Mouse (Mus musculus) adrenal gland (tissue): ENCODE measurements around the gene Shh.

Experiments used
- intact Hi-C: fragments of 180-260 bp; cut with DNase I; formaldehyde crosslinking; loops from one replicate; pipeline ENCODE4 v1.15.1; 2025
- long read RNA-seq, 2 experiments: library from polyadenylated mRNA; unstranded; transcript quantifications; one replicate each; pipeline ENCODE4 v2.0.0; 2020; ENCODE audit warnings: borderline replicate concordance in 1 of 2; ENCODE audit not compliant: insufficient replicate concordance in 1 of 2

Shh gene
- long read RNA-seq, experiment 1, partial matches to known transcripts, result 0 of 1 reads
- long read RNA-seq, experiment 1, other reads (novel, unspliced or antisense), result 1 of 1 reads
- long read RNA-seq, experiment 2, partial matches to known transcripts, result 0 of 3 reads
- long read RNA-seq, experiment 2, other reads (novel, unspliced or antisense), result 3 of 3 reads

DNA sequence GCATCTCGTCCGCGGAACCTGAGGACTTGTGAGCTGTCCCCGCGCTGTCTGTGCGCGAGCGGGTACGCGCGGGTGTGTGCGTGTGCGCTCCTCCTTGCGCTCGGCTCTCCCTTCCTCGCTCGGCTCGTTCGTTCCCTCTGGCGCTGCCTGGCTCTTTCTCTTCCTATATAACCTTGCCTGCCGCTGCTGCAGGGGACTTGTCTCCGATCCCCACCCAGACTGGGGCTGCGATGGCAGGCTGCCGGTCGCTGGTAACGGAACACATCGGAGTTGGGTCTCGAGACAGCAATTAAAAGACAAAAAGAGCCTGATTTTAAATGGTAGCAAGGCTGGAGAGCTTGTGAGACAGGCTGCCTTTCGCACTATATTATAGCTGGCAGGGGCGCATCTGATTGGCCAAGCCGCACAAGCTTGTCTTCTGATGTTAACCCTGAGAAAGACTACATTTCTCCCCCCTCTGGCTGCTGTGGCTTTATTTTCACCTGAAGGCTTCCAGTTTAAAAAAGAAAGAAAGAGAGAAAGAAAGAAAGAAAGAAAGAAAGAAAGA lies at the start of gene Shh:
TSS of gene Shh (minus strand) at position 497 of the 547 bp plus-strand sequence.
- intact Hi-C loops, result loop anchor here (5.0 kb wide), 1 partner anchor 805 kb away; no protein-coding TSS in a partner anchor

- intact Hi-C loops, result no loop called here
These were observed 33.9 kb upstream of the Shh start for GRCm38 (mm10) chr5:28500792-28501439.

- intact Hi-C loops, result no loop called here
These were observed 31.8 kb upstream of the Shh start for GRCm38 (mm10) chr5:28498846-28499245.

GRCm38 (mm10) chr5:28495712-28496650 lies 28.9 kb upstream of the Shh start:
- intact Hi-C loops, result no loop called here

GRCm38 (mm10) chr5:28493550-28493949 lies 26.5 kb upstream of the Shh start:
- intact Hi-C loops, result no loop called here

- intact Hi-C loops, result no loop called here
These were observed 15.9 kb upstream of the Shh start for GRCm38 (mm10) chr5:28482991-28483390.

GRCm38 (mm10) chr5:28481730-28482129 lies 14.7 kb upstream of the Shh start:
- intact Hi-C loops, result no loop called here

- intact Hi-C loops, result loop anchor here (10.0 kb wide), 1 partner anchor 438 kb away; no protein-coding TSS in a partner anchor
These were observed 9.6 kb upstream of the Shh start for GRCm38 (mm10) chr5:28476389-28477379.

DNA sequence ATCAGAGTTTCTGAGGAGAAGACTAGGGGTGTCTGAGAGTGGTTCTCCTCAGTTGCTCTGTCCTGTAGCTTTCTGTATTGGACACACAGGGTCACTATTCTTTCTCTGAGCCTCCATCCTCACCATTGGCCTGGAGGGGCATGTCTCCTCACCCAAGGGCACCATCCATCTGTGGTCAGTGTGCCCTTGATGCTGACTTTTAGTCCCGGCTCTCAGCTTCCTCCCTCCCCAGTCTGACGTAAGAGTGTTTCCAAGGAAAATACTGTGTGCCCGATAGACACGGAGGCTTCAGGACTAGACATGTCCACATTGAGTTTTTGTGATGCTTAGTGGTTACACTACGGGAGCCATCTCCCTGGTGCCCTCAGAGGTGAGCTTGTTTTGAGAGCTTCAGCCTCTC lies 6.5 kb upstream of the Shh start:
- intact Hi-C loops, result loop anchor here (5.0 to 10.0 kb wide), 2 partner anchors 169 to 441 kb away; no protein-coding TSS in a partner anchor

GRCm38 (mm10) chr5:28469525-28470202 lies 2.6 kb upstream of the Shh start:
- intact Hi-C loops, result loop anchor here (2.0 to 10.0 kb wide), 4 partner anchors 173 to 803 kb away; no protein-coding TSS in a partner anchor

- intact Hi-C loops, result loop anchor here (5.0 kb wide), 1 partner anchor 806 kb away; no protein-coding TSS in a partner anchor
These were observed 705 bp downstream of the Shh start for GRCm38 (mm10) chr5:28466351-28466750.

DNA sequence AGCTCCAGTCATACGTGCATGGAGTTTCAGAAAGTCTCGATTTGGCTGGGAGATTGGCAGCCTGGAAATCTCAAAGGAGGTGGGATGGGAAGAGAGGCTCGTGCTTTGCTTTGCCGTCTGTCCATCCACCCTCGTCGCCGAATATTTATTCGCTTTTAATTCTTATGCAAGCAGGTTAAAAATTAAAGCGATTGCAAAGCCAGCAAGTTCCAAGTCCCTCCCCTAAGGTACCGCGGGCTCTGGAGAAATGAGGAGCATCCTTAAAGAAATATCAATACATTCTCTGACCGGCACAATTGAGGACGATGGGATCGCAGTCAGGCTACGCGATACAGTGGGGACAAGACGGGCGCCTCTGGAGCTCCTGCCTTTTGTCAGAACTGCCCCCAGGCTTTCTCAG lies 1.5 kb downstream of the Shh start:
- intact Hi-C loops, result loop anchor here (5.0 kb wide), 1 partner anchor 807 kb away; no protein-coding TSS in a partner anchor

DNA sequence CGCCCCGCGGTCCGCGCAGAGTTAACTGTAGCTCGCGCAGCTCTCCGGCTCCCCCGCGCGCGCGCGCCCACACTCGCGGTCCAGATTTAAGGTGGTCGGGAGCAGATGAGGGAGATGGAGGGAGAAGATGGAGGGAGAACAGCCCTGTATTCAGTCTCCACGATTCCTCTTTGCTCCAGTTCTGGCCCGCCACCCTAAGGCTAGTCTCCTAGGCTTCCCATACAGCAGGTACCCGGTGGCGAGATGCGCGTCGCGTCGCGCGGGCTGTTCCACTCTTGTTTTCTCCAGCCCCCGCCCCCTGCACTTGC lies 2.0 kb downstream of the Shh start:
- intact Hi-C loops, result loop anchor here (5.0 kb wide), 1 partner anchor 807 kb away; no protein-coding TSS in a partner anchor

GRCm38 (mm10) chr5:28464361-28465098 lies 2.5 kb downstream of the Shh start:
- intact Hi-C loops, result loop anchor here (5.0 kb wide), 1 partner anchor 808 kb away; no protein-coding TSS in a partner anchor

DNA sequence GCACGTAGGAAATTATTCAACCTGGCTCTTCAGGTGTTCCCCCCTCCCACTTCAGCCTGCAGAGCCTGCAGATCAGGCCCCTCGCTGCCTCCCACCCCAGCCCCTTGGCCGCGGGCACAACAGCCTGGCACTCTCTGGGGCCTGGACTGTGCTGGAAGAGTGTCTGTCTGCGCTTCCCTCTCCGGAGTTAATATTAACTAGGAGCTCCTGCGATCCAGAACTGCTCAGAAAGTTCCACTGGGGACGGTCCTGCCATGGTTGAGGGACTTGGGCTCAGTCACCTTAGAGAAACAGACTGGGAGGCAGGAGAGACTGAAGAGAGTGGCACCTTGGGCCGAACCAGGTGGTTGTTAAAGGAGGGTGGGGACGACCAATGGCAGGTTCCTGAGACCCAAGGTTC lies 3.4 kb downstream of the Shh start:
- intact Hi-C loops, result no loop called here

DNA sequence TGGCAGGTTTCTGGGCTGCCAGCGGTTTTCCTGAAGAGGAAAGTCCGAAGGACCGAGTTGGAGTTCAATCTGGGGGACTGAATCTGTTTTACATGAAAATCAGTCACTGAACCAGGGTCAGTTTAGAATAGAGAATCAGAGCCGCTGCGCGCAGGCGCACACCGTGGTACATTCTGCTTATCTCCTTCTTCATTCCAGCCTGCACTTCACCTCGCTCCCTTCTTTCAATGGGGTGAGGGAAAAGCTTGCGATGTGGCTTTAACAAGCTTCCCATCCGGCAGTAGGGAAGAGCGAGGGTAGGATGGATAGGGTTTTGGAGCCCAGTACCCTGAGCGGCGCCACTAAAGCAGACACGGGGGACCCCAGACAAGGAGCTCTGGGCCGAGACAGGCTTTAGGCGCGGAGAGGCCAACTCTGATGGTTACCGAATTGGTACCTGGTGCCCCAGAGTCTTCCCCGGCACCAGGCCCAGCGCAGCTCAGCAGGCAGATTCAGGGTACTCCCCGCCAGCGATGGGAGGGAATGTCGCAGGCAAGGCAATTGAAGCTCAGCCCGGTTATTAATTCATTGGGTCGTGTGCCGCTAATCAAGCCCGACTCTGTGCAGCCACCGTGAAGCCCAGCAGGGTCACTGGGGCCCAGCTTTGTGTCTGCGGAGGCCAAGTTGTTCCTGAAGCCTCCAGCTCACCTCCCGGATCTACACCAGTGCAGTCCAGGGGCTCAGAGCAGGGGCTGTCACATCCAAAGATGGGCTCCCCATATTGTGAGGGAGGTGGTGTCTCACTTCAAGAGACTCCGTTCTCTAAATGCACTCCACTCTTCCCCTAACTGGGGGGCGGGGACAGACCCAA lies 4.1 kb downstream of the Shh start:
- intact Hi-C loops, result no loop called here

GRCm38 (mm10) chr5:28461376-28461775 lies 5.7 kb downstream of the Shh start:
- intact Hi-C loops, result no loop called here
